Mouse (Mus musculus) natural killer cell, adult 2 months (primary cell): Measurements from ENCODE around the gene Dlgap4.
"Not testable (repeated sequence)": the region's sequence is repeated elsewhere in the genome, so short reads cannot be mapped to it uniquely, and the experiment has no call there.

Source experiments
- DNase-seq, 2 experiments: peaks; one replicate each; pipeline ENCODE4 v3.0.0; 2022; ENCODE audit warnings: low spot score in 2 of 2

The Dlgap4 gene

GRCm38 (mm10) chr2:156775455-156776435, 162.2 kb downstream of the Dlgap4 start:
- no peak for DNase-seq

DNA sequence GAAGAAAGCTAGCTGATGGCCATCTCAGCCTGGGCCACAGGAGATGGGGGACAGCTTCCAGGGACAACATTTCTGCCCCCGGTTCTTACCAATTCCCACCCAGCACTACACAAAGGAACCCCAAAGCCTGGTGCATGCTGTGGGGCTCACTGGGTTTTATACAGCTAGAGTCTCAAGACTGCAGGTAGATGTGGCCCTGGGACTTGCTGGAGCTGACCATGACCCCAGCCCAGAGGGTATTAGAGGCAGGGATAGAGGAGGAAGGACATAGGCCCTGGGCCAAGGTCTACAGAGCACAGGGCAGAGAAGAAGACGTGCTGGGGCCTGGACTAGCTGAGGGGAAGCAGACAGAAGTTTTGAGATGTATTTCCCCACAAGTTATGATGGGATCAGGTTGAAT, 163.4 kb downstream of the Dlgap4 start:
- DNase-seq = no peak

DNA sequence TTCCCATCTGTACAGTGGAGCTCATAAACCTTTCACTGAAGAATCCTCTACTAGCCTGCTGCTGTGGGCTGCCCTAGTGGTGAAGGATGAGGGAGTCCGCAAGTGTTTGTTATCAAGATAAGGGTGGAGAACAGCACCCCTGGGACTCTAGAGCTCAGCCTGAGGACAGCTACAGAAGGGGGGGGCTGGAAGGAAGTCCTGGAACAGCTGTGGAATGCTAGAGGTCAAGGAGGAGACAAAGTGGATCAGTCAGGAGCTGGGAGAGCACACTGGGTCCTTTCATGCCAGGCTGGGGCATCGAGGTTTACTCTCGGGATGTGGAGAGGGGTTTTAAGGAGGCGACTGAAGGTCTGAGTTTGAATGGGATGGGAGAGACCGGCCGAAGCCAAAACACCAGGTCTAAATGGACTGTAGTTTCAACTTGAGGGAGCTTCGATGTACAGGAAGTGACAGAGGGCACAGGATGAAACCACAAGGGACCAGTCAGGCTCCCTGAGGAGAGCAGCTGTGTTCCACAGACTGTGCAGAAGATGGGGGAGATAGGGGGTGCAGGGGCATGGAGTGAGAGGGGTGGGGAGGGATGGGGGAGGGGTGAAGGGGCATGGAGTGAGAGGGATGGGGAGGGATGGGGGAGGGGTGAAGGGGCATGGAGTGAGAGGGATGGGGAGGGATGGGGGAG, 164.0 kb downstream of the Dlgap4 start:
- no peak for DNase-seq

DNA sequence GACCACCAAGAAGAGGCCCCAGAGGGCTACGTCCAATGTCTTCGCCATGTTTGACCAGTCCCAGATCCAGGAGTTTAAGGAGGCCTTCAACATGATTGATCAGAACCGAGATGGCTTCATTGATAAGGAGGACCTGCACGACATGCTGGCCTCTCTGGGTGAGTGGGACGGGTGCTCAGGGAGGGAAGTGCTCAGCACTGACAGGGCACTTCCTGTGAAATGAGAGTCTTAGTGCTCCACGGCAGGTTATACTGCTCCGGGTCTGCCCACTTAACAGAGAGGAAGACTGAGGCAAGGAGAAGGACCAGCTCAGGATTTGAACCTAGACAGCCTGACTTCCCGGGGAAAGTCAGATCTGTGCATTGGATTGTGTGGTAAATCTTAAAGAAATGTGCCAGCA, 165.1 kb downstream of the Dlgap4 start:
- DNase-seq = no peak

DNA sequence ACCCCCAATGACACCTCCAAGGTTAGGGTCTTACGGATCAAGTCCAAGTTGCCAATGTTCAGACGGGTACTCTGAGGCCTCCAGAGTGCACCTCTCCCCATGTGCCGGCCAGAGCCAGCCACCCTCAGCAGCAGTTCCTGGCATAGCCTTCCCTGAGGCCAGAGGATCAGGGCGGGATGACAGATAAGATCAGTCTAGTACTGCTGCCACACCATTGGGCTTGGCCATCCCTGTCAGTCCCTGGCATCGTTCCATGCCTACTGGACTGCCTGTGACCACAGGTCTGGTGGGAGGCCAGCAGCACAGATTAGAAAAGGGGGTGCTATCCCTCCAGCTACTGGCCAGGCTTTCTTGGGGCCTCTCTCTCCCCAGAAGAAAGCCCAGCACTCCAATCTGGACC, 165.5 kb downstream of the Dlgap4 start:
- no peak for DNase-seq

DNA sequence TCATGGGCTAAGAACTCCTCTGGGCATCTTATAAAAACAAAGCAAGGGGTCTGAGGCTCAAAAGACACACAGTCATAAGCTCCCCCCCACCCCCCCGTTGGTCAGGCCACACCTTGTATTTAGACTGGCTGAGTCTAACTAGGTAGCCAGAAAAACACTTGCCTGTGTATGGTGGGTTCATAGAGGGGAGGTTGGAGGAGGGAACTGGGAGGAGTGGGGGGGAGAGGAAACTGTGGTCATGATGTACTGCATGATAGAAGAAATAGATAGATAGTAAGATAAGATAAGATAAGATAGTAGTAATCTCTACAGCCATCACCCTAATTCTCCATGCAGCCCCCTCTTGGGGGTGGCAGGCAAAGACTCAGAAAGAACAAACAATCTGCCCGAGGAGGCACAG, 166.0 kb downstream of the Dlgap4 start:
- DNase-seq = no peak

DNA sequence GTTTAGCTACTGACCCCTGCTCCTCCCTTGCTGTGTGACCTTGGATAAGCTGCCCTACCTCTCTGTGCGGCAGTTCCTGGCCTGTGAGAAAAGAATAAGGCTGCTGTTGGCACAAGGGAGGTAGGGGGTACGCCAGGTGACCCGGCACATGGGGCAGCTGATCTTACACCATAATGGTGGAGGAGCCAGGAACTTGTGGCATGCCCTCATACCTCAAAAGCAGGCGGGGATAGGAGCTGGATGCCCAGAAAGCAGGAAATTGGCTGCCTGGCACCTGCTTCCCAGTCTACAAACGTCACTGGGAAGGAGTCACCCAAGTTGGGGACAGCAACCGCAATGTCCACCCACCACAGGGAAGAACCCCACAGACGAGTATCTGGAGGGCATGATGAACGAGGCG, 166.6 kb downstream of the Dlgap4 start:
- no peak for DNase-seq

- DNase-seq = no peak
Observed at GRCm38 (mm10) chr2:156780752-156781151, 167.2 kb downstream of the Dlgap4 start.

DNA sequence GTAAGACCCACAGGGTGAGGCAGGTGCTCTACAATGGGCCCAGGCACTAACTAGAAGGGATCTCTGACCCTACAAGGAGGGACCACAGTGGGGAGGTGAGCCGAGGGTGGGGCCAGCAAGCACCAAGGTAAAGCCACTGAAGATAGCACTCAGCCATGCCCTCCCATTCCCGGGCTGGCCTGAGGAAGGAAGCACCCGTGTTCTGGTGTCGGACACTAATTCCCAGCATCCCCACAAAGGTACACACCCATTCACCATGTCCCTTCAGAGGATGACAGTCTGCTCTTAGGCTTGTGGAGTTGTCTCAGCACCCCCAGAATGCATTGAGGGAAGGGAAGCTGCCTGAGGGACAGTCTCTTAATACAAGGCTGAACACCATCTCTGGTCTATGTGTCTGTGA, 167.8 kb downstream of the Dlgap4 start:
- DNase-seq = no peak

DNA sequence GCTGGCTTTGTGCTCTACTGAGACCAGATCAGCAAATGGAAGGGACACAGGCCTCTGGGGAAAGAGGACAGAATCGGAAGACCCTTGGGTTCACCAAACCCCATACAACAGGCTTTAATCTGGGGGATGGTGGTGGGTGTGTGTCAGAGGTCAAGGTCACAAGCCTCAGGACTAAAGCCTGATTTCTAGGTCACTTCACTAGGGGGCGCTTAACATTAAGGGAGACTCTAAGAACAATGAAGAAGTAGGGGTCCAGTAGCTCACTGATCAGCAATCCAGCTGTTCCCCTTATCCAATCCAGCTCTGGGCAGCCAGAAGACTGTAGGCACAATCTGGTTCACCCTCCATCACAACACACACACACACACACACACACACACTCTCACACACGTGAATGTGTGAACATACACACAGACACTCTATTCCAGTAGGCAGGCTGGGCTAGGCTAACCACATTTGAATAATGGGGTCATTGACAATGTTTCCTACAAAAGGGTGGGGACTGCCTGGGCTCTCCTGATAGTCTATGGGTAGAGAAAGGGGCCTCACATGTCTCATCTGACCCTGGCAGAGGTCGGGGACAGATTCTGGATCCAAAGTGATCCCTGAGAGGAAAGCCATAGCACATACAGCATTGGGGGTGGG, 168.5 kb downstream of the Dlgap4 start:
- no peak for DNase-seq

- DNase-seq = no peak
Observed at GRCm38 (mm10) chr2:156782481-156783348, 169.2 kb downstream of the Dlgap4 start.

- DNase-seq = no peak
Observed at GRCm38 (mm10) chr2:156783349-156783728, 169.8 kb downstream of the Dlgap4 start.

DNA sequence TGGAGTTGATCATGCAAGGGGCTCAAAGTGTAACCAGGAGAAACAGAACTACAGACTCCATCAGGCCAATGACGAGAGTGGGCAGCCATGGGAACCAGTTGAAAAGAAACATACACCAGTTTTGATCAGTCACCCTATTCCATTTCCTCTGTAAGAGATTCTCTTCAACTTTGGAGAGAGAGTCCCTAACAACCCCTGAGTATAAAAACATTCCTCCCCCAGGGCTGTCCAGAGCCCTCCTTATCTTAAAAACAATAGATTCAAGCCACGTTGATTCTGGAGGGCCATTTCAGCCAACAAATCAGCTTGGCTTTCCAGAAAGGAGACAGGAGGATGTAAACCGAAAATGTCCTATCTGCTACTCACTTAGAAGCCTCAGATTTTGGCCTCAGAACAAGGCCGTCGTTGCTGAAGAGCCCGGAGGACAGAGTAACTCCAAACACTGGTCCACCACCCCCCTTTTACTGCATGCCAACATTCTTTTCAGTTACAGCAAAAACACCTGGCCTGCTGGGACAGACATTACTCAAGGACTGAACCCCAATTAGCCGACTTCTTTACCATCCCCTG, 170.6 kb downstream of the Dlgap4 start:
- DNase-seq = no peak

DNA sequence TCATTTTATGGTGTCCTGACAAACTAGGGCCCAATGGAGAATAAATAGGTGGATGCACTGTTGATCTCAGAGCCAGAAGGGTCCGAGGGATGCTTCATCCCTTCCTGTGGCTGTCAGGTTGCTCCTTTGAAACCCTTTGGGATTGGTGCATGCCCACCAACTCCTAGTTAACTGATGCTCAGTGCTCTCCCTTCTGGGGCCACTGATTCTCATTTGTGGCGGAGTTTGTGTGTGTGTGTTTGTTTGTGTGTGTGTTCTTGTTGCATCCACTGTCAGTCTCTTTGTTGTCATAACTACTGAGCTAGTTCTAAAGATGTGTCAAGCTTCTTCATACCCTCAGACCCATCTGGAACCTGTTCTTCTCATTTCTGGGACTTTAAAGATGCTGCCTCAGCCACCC, 171.4 kb downstream of the Dlgap4 start:
- DNase-seq = no peak

DNA sequence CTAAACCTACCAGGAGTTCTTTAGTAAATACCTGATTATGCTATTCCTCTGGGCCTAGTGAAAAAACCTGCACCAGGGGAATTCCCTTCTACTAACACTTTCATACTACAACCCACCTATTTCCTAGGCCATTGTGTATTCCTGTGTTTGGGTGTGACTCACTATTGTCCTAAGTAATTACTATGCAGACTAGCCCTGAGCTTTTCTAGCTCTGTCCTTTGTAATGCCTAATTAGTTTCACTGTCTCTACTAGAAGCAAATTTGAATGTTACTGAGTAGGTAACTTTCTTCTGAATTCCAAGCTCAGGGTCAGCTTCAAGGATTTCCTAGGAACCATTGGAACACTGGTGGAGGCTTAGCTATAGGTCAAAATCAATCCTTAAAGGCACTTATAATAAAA, 172.9 kb downstream of the Dlgap4 start:
- DNase-seq = not testable (repeated sequence)

- no peak for DNase-seq
Observed at GRCm38 (mm10) chr2:156787090-156787775, 173.7 kb downstream of the Dlgap4 start.

GRCm38 (mm10) chr2:156787776-156788105, 174.2 kb downstream of the Dlgap4 start:
- no peak for DNase-seq

DNA sequence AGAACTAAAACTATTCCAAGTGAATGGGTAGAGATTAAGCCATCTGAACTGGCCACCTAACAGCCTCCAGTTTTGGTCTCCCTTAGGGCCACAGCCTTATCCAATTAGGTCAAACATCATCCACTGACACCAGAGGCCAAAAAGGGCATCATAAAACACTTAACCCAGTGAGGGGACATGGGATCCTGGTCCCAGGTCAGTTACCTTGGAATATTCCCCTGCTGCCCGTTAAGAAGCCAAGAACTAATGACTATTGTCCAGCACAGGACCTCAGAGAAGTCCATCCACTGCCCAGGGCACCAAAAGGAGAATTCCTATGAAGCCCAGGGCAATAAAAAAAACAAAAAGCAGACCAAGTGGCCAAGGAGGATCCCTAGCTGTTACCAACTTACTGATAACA, 175.3 kb downstream of the Dlgap4 start:
- DNase-seq = no peak

GRCm38 (mm10) chr2:156798516-156798915, 185.0 kb downstream of the Dlgap4 start:
- DNase-seq = no peak

DNA sequence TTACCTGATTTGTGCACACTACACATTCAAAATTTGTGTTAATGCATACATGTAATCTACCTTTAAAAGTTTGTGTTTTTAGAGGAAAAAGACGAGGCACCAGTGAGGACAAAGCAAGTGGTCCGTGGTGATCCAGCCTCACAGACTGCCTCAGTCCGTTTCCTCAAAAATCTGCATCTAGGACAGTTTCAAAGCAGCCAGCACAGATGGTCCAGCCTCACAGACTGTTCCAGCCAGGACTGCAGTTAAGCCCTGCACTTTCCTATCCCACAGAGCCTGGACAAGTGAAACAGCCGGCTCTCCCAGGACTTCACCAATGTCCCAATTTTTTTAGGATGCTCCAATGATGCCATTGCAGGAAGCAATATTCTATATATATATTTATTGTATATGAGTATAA, 187.5 kb downstream of the Dlgap4 start:
- DNase-seq = no peak

DNA sequence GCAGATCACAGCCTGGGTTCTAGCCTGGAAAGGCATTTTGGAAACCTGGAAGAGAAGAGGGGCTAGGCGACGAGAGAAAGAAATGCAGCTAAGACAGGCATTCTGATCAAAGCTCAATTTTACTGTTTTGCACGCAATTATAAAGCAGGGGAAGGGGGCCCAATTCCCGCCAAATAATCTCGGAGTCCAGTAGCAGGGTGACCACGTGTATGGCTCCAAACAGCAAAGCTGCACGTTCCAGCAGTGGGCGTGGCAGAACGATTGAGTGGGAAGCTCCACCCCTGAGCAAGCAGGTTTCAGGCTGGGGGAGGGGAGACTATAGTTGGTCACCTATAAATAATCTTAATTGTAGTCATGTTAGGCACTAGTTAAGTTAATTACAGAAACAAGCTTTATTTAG, 188.6 kb downstream of the Dlgap4 start:
- not testable (repeated sequence) for DNase-seq
